Mouse (Mus musculus) embryonic fibroblast, embryonic 13.5 days (primary cell): Measurements from ENCODE around the gene Klhl5. TPM values are rescaled to one million over a fixed set of nuclear protein-coding genes. Genes with fewer than 3 reads are reported as not detected.

Experiments
- H3K27ac ChIP-seq: 2 replicates; pipeline ENCODE4 v1.5.1; 2012; ENCODE audit warnings: low read length, control low read depth, inconsistent platforms; ENCODE audit not compliant: insufficient read depth
- H3K4me1 ChIP-seq: 2 replicates; pipeline ENCODE4 v1.6.1; 2011; ENCODE audit warnings: low read length; ENCODE audit not compliant: control insufficient read depth, insufficient read depth
- H3K4me3 ChIP-seq: 2 replicates; pipeline ENCODE4 v1.5.1; 2011; ENCODE audit warnings: mild to moderate bottlenecking, control low read depth, low read length; ENCODE audit not compliant: insufficient read depth
- CTCF ChIP-seq: IDR thresholded peaks from 2 replicates; pipeline ENCODE4 v1.5.1; 2011; ENCODE audit warnings: mild to moderate bottlenecking, control low read depth, low read length, moderate library complexity, borderline replicate concordance; ENCODE audit not compliant: insufficient read depth
- POLR2A ChIP-seq: IDR thresholded peaks from 2 replicates; pipeline ENCODE4 v1.6.1; 2011; ENCODE audit warnings: low read depth, mild to moderate bottlenecking, control low read depth, low read length, moderate library complexity
- polyA plus RNA-seq: library from polyadenylated mRNA; stranded (reverse); fragments of >200 nt; gene quantifications from 2 replicates; pipeline ENCODE4 v1.2.4, GENCODE M21; 2011; ENCODE audit warnings: low read depth; ENCODE audit not compliant: missing spikeins, insufficient read length

Klhl5 gene
- polyA plus RNA-seq, 1 experiment: 35.5 TPM

DNA sequence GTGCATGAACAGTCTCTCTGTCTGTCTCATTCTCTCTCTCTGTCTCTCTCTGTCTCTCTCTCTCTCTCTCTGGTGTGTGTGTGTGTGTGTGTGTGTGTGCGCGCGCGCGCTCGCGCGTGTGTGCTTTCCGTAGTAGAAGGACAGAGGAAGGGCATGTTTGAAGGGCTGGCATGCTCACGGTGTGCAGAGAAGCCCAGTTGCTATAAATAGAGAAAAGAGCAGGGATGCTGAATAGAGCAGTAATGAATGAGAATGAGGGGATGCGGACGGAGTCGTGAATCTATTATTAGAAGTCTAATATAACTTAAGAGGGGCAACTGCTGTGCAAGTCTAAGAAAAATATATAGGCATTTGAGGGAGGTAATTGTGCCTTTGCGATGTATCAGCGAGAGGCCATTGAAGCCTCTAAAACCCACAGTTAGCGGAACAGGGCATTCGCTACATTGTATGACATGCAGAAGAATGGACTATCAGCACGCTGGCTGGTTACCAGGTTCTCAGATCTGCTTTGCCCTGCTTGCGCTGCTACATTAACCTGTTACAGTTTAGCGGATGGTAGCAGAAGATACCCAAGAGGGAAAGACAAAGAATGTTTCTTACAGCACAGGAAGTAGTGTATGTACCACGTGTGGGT, 73.9 kb downstream of the Klhl5 start:
- Histone ChIP-seq H3K27ac (no peak overlapping the region), H3K4me1 (no peaks in the 10 kb centered on the region), H3K4me3 (no peak overlapping the region)
- TF ChIP-seq CTCF (no peak), POLR2A (no peak)

DNA sequence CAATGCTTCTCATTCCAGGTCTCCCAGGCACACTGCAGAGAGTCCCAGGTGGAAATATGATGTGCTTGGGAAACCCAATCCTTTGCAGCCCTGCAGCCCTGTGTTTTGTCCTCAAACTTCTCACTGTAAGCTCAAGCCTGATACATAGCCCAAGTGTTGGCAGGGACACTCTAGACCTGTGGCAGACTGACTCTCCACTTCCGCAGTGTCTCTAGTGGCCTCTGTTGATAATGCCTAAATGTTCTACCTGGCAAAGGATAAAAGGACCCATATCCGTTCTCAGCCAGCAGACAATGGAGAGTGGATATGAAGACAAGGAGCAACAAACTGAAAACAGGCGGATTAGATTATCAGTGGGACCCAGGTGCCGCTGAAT, 74.4 kb downstream of the Klhl5 start:
- TF ChIP-seq POLR2A (no peak), CTCF (no peak)
- no peaks in the 10 kb centered on the region for H3K4me1 ChIP-seq
- H3K4me3 ChIP-seq: no peak overlapping the region
- H3K27ac ChIP-seq: no peak overlapping the region

DNA sequence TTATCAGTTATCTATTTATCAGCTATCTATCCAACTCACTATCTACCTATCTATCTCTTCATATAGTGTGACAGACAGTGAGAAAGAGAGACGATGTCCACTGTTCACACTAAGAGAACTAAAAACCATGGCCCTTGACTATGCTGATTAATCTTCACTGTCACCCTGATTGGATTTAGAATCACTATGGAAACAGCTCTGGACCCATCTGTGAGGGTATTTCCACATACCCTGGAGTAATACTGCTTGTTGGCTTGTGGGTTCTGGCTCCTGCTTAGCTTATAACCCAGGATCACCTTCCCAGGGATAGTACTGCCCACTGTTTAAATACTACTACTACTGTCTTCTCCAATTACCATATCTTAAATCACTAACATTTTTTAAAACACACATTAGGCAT, 74.9 kb downstream of the Klhl5 start:
- H3K4me3 ChIP-seq: no peak overlapping the region
- H3K27ac ChIP-seq: no peak overlapping the region
- H3K4me1 ChIP-seq: no peaks in the 10 kb centered on the region
- TF ChIP-seq CTCF (no peak), POLR2A (no peak)

DNA sequence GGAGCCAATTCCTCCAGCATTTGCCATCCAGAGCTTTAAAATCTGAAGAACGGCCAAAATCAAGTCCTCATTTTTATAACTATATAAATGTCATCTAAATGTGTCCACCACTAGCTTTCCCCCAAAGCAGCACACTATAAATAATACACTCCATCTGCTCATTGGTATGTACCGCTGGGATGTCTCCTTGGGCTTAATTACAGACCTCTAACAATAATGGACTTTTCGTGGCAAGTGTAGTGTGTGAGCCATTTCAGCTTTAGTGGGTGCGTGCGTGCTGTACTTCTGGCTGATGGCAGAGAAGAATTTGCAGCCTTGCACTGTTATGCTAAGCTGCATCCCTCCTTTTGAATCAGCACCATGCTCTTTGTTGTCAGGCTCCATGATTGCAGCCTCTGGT, 84.3 kb downstream of the Klhl5 start:
- Histone ChIP-seq H3K27ac (no peak overlapping the region), H3K4me3 (no peak overlapping the region), H3K4me1 (no peaks in the 10 kb centered on the region)
- no peak for TF ChIP-seq CTCF
- no peak for TF ChIP-seq POLR2A

DNA sequence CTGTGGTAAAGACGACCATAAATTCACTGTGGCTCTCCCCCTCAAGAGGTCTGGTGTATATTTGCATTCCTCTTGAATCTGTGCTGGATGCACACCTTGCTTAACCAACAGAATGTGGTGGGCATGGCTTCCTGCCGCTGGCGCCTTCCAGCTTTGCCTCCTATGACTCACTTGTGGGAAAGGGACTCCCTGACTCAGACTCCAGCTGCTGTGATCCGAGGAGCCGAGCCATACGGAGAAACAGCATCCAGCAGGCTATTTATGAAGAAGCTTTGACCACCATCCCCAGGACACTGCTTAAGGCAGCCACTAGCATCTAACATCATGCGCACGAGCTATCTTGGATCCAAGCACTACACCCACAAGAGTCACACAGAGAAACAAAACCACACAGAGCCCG, 87.1 kb downstream of the Klhl5 start:
- TF ChIP-seq POLR2A (no peak), CTCF (no peak)
- no peak overlapping the region for H3K4me3 ChIP-seq
- H3K27ac ChIP-seq: no peak overlapping the region
- no peaks in the 10 kb centered on the region for H3K4me1 ChIP-seq

DNA sequence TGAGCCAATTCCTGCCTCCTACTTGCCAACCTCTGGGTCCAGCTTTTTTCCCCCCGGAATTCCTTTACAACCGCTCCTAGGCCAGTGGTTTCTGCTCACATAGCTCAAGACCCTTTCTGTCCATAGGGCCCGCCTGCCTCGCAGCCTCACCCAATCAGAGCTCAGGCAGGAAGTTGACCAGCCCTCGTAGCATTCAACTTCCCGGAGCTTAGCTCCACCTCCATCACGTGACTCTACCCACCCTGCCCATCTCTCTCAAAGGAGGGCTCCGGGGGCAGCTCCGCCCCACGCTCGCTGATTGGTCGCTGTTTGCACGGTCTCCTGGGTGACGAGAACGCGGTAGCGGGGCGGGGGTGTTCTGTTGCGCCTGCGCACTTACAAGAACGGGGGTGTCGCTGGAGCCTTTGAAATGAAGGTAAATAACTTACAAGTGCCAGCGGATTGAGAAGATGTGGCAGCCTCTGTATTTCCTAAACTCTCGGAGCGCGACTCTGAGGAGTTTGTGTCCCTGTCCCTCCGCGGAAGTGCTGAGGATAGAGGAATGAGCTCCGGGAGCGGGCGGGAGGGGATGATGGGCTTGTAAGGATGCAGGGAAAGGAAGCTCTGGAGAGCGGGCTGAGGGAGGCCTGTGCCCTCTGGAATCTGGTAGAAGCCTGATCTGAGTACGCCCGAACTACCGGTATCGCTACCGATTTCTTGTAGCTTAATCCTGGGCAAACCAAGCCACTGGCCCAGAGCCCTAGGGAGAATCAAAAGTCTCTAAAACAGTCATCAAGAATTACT, 92.2 kb downstream of the Klhl5 start, which contains the start of gene Wdr19:
Gene Wdr19, plus strand, starts transcription at position 351 of the 783 bp plus-strand sequence.
- H3K4me1 ChIP-seq: 0 out of 2 replicates have a peak, but pooled peaks cover 2% of the 10 kb centered on the region
- TF ChIP-seq POLR2A: peak; percentile 88
- TF ChIP-seq CTCF: no peak
- H3K4me3 ChIP-seq: peak within 1 kb of the TSS; percentile 79
- H3K27ac ChIP-seq: peak within 1 kb of the TSS; percentile 38

DNA sequence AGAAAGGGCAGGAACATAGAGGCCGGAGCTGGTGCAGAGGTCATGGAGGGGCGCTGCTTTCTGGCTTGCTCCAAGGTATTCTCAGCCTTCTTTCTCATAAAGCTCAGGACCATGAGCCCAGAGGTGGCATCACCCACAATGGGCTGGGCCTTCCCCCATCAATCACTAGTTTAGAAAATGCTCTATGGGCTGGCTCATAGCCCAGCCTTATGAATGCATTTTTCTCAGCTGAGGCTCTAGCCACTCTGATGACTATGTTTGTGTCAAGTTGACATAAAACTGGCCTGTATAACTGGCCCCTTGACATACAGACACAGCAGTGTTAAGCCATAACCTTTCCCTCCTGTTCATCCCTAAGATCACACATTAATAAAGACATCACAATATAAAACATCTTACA, 97.4 kb downstream of the Klhl5 start:
- H3K4me1 ChIP-seq: 0 out of 2 replicates have a peak, but pooled peaks cover 2% of the 10 kb centered on the region
- no peak overlapping the region for H3K4me3 ChIP-seq
- TF ChIP-seq POLR2A (no peak), CTCF (no peak)
- H3K27ac ChIP-seq: no peak overlapping the region

DNA sequence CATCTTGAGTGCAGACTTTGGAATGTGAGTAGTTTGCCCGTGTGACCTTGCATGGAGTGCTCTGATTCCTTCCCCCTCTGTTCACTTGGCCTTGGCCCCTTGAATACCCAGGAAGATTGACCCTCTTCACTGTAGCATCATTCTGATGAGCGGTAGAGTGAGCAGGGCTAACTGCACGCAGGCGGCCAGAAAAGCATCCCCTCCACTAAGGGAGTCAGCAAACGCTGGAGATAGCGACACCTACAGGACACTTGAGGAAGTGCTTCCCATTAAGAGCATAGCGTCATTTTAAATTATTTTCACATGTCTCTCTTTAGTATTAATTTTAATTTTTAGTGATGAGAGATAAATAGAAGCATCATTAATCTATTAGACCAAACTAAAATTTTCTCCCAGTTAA, 106.0 kb downstream of the Klhl5 start:
- Histone ChIP-seq H3K27ac (no peak overlapping the region), H3K4me3 (no peak overlapping the region), H3K4me1 (no peaks in the 10 kb centered on the region)
- TF ChIP-seq CTCF: peak; percentile 69
- TF ChIP-seq POLR2A: no peak

Other genes with a start within 250 kb of the Klhl5 start
- 0.23 and 1.1 TPM in 2 replicates for gene Tlr1, start 174.0 kb upstream of the Klhl5 start, polyA plus RNA-seq
- gene Tlr6, start 147.4 kb upstream of the Klhl5 start, polyA plus RNA-seq: 2.3 and 2.8 TPM in 2 replicates
- 153 and 177 TPM in 2 replicates for gene Fam114a1, start 137.5 kb upstream of the Klhl5 start, polyA plus RNA-seq
- not detected in 2 replicates for gene Tmem156, start 15.4 kb upstream of the Klhl5 start, polyA plus RNA-seq
- 11.0 and 14.8 TPM in 2 replicates for gene Wdr19, start 92.2 kb downstream of the Klhl5 start, polyA plus RNA-seq
- gene Rfc1, start 228.1 kb downstream of the Klhl5 start, polyA plus RNA-seq: 50.8 and 63.8 TPM in 2 replicates
- gene Klb, start 240.8 kb downstream of the Klhl5 start, polyA plus RNA-seq: not detected in 2 replicates